Mouse (Mus musculus): ENCODE measurements around the gene Gm49403.
"Not testable (repeated sequence)": the region's sequence is repeated elsewhere in the genome, so short reads cannot be mapped to it uniquely, and the experiment has no call there.

Gene Gm49403

DNA sequence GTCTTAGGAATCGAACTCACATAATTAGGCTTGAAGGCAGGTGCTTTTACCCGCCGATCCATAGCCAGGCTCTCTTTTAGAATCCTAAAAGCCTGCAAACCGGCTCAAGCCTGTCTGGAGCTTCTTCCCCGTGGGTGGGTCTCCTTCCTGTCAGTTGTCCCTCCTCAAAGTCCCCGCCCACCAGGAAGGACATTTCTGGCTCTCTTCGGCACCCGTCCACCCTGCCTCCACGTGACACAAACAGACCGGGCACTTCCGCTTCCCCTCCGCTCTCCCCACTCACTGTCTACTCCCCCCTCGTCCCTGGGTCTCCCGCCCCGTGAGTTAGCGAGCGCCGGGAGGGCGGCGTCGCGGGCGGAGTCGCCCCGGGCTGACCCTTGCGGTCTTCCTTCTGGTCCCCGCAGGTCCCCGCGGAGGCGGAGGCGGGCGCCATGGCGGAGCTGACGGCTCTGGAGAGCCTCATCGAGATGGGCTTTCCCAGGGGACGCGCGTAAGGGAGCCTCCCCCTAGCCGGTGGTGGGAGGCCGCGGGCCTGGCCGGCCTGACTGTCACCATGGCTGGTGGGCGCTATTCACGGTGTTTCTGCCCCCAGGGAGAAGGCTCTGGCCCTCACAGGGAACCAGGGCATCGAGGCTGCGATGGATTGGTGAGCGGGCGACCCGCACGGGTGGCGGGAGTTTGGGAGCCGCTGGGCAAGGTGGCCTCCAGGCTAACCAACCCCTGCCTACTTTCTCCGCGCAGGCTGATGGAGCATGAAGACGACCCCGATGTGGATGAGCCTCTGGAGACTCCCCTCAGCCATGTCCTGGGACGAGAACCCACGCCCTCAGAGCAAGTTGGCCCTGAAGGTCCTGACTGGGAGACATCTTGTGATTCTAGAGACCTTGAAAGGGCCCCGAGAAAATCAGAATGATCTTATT lies 12.2 kb upstream of the Gm49403 start, which contains the start of gene Ubxn1:
Gene Ubxn1 (plus strand): TSS at position 230 of the 920 bp plus-strand sequence.
- DNase-seq (ENCODE audit: low read depth): peak; percentile 93

DNA sequence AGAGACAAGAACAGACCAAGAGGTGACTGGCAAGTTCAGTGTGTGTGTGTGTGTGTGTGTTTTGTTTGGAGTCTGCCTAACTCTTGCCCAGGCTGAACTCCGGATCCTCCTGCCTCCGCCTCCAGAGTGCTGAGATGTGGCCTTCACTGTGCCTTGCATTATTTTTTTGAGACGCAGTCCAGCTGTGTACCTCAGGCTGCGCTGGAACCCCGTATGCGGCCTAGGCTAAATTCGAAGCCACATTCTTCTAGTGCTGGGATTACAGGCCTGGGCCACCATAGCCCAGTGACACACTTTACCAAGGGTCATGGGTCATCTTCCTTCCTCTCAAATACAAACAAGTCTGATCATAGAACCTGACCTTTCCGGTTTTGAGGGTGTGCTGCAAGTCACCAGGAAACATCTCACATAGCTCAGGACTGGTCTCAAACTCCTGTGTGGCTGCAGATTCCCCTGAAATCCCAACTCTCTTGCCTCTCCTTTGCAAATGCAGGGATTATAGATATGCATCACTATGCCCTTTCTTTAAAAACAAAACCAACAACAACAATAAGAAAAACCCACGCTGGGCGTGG lies 11.4 kb upstream of the Gm49403 start:
- no peak for DNase-seq (ENCODE audit: low read depth)

DNA sequence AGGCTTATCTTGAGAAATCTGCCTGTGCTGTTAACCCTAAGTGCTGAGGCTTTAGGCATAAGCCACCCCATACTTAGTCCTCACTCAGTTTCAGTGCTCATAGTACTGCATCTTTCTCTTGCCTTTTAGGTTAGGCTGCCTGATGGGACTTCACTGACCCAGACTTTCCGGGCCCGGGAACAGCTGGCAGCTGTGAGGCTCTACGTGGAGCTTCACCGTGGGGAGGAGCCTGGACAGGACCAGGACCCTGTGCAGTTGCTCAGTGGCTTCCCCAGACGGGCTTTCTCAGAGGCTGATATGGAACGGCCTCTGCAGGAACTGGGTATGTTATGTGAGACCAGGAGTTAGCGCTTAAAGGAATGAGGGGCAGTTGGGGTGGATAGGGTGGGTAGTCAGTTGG lies 8.7 kb upstream of the Gm49403 start:
- no peak for DNase-seq (ENCODE audit: low read depth)

DNA sequence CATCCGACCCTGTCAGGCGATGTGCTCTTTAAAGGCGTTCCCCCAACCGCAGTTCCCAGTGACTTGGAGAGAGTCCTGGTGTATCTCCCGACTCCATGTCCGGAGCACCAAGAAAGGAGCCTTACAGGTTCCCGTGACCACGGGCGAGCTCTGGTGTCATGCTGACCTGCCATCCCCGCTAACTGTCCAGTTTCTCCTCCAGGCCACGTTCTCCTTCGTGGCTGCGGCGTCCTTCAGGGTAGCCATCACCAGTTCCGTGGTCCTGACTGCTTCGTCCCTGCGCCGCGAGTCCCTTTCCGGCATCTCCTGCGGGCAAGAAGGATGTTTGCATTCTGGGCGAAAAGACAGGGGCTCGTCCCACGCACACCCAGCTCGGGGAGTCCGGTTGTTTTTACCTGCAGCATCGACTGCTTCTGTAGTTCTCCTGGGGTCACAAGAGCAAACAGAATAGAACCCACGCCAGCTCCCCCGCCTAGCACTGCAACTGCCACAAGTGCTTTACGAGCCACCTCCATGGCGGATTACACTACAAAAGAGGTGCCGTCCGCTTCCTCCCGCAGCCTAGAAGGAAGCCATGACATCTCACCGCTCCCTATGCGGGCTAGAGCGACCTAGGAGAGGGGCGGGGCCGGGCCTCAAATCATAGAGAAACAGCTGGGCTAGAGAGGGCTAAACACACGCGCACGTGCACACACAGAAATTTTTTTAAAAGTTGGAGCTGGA lies 3.3 kb upstream of the Gm49403 start, which contains the start of gene Uqcc3:
Gene Uqcc3 (minus strand): TSS at position 613 of the 723 bp plus-strand sequence.
- DNase-seq (ENCODE audit: low read depth): peak; percentile 91

DNA sequence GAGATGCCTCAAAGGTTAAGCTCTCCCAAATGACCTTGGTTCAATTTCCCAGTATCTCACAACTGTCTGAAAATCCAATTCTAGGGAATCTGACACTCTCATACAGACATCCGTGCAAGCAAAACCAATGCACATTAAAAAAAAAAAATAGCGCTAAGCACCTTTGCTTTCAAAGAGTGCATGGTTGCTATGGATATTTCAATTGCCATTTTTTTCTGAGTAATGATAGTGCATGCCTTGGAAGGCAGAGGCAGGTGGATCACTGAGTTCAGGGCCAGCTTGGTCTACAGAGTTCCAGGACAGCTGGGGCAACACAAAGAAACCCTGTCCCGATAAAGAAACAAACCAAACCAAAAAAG lies 2.7 kb upstream of the Gm49403 start:
- DNase-seq (ENCODE audit: low read depth): no peak

DNA sequence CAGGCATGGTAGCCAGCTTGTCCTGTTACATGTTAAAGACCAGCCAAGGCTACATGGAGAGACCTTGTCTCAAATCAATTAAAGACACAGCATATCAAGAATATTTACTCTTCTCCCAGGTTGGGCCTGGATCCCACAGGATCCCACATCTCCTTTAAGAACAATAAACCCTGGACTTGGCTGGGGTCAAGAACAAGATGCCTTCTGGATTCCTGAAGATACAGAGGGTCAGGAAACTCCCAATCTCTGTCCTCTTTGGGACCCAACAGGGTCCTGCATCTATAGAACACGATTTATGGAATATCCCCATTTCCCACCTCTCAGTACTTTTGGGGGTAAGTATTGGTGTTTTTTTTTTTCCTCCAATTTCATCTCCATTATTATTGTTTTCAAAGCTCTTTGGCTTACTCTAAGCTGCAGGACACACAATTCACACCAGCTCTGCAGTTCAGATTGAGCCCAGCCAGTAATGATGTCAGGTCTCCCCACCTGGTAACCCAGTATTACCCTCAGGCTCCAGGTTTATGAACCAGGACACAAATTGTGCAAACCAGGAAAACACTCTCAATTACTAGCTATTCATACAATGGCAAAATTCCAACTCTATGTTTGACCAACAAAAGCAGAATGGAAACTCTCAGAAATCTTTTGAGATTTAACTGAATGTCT lies 3.3 kb downstream of the Gm49403 start:
- no peak for DNase-seq (ENCODE audit: low read depth)

DNA sequence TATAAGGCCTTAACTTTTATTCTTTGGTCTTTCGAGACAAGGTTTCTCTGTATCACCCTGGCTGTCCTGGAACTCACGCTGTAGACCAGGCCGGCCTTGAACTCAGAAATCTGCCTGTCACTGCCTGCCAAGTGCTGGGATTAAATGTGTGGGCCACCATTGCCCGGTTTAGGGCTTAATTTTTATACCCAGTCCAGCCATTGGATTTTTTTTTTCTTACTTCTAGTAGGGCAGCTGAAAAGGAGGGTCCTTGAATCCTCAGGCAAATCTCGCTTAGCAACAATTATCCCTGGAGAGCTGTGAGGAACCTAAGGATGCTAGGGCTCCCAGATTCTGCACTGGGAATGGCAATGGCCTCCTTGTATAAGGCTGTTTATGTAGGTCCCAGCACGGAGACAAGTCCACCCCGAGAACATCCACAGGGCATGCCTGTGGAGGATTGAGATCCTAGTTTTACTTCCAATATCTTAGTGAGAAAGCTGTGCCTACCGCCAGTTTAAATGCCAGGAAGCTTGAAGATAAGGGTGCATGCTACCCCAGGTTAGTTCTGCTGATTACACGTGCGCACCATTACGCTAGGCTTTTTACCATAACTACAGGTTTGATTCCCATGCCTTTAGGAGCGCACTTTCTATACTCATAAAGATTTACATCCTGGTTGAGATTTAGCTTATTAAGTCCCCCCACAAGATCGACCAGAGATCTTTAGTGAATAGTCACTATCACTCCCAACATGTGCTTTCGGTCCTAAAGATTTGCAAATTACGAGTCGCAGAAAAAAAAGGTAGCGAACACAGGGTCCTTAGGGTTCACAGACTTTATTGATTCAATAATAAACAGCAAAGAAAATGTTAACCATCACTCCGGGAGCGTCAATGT lies 4.1 kb downstream of the Gm49403 start:
- no peak for DNase-seq (ENCODE audit: low read depth)

DNA sequence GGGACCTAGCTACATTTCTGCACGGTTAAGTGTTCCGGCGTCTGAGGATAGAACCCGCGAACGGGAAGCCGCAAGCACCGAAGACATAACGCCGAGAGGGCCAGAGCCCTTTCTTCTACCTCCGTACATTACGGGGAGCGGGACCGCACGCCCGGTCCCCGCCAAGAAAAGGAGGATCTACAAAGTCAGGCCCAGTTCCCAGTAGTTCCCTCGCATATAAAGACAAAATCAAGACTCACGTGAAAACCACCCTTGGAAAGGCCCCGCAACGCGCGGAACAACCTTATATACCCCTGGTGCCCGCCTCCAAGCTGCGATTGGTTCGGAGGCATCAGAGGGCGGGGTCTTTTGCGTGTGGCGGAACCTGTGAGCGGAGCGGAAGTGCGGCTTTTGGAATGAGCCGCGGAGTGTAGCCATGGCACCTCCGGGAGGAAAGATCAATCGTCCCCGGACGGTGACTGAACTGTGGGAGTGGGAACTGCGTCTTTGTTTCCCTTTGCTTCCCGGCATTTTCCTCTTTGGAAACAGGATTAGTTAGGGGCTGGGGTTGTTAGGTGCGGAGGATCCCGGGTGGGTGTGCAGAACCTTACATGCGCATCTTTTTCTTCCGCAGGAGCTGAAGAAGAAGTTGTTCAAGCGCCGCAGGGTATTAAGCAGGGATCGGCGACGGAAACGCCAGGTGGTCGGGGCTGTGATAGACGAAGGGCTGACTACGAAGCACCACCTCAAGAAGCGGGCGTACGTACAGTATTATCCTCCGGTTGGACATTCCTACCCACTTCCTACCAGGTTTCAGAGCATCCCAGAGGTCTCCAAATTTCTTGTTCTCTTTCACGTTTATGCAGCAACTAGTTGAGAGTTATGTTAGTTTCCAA lies 5.0 kb downstream of the Gm49403 start, which contains the start of the genes 1810009A15Rik and Gm49416:
Gene 1810009A15Rik (plus strand): TSS at position 343 of the 875 bp plus-strand sequence.
Gene Gm49416 (plus strand): TSS at position 416 of the 875 bp plus-strand sequence.
- peak; percentile 97 for DNase-seq (ENCODE audit: low read depth)

DNA sequence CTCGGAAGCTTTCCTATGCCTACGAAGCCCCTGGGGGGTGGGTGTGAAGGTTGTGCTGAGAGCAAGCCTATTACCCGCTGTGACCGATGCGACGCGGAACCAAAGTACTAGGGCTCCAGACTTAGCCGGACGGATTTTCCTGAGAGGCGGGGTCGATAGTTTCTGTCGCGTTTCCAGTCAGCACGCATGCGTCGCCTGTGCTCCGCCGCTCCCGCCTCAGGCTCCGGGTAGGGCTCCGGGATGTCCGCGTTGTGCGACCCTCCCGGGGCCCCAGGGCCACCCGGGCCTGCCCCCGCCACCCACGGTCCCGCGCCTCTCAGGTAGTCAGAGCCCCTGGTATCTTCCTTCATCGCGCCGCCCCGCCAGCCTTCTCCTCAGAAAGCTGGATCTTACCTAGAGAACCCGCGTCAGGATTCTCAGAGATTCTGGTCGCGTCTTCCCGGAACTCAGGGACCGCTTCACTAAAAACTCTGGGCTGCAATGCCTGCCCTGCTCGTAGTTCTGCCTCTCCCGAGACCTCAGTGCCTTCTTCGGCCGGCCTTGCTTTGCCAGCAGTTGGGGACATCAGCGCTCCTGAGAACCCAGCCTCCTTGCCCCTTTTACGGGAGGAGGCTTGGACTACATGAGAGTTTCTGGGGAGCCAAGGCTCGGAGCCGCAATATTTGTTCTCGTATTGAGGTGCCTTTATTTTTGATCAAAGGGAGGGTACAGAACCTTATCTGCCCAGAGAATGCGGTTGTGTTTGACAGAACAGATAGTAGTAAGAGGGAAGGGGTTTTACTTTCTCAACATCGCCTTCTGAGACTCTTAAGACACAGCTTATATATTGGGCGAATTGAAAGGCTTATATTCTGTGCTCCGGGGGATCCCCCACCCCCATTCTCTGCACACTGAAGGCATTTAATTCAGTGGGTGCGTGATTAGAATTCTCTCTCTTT lies 9.4 kb downstream of the Gm49403 start, which contains the start of gene Ints5:
Gene Ints5 (plus strand): TSS at position 177 of the 938 bp plus-strand sequence.
- peak; percentile 91 for DNase-seq (ENCODE audit: low read depth)

DNA sequence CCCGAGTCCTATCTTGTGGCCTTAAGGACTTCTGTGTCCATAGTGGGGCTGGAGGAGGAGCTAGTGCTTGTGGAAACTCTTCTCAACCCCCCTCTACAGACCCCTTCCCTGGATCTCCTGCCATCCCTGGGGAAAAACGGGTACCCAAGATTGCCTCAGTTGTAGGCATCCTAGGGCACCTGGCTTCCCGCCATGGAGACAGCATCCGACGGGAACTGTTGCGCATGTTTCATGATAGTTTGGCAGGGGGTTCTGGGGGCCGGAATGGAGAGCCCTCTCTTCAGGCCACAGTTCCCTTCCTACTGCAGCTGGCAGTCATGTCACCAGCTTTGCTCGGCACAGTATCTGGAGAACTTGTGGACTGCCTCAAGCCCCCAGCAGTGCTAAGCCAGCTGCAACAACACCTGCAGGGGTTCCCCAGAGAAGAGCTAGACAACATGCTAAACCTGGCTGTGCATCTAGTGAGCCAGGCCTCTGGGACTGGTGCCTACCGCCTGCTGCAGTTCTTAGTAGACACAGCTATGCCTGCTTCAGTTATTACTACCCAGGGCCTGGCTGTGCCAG lies 11.7 kb downstream of the Gm49403 start:
- DNase-seq (ENCODE audit: low read depth): no peak

DNA sequence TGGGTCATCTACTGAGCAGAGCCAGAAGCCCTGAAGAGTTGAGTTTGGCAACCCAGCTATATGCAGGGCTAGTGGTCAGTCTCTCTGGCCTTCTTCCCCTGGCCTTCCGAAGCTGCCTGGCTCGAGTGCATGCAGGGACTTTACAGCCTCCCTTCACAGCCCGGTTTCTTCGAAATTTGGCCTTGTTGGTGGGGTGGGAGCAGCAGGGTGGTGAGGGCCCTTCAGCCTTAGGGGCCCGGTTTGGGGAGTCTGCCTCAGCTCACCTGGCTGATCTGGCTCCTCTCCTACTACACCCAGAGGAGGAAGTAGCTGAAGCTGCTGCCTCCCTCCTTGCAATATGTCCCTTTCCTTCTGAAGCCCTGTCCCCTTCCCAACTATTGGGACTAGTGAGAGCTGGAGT lies 12.5 kb downstream of the Gm49403 start:
- not testable (repeated sequence) for DNase-seq (ENCODE audit: low read depth)

DNA sequence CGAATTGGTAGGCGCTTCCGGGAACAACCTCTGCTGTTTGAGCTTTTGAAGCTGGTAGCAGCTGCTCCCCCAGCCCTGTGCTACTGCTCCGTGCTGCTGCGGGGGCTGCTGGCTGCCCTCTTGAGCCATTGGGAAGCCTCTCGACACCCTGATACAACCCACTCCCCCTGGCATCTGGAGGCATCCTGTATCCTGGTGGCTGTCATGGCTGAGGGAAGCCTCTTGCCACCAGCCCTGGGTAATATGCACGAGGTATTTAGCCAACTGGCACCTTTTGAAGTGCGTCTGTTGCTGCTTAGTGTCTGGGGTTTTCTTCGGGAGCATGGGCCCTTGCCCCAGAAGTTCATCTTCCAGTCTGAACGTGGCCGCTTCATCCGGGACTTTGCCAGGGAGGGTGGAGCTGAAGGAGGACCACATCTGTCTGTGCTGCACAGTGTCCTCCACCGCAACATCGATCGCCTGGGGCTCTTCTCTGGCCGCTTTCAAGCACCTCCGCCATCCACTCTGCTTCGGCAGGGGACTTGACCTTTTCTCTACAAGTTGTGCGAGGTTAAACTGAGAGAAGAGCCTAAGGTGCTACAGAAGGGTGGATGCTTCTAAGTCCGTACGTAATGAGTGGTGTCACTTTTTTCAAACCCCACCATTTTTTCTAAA lies 13.6 kb downstream of the Gm49403 start:
- peak; percentile 12 for DNase-seq (ENCODE audit: low read depth)

DNA sequence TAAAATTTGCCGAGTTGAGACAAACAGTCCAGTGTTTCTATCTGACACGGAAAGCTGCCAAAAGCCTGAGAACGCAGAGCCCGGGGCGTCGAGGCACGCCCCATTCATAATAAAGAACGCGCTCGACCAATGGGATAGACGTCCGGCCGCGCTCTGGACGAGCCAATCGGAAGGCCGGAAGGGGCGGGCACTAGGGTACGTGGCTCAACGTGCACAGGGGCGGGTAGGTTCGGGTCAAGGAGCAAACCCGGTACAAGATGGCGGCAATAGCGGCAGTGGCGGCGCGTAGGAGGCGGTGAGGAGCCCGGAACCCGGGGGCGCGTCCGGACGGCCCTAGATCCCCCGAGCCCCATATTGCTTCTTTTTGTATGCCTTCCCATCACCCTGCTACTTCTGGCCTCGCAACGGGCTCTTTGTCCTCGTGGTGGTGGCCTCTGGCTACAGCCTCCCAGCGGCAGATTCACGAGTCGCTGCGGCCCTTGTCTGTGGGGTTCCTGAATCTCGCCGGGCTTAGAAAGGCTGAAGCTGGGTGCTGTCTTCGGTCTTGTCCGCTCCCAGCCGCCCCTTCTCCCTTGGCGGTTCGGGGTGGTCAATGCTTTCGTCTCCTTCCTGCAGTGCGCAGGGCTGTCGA lies 14.2 kb downstream of the Gm49403 start, which contains the start of gene Ganab:
Gene Ganab (plus strand): TSS at position 207 of the 631 bp plus-strand sequence.
- peak; percentile 96 for DNase-seq (ENCODE audit: low read depth)

DNA sequence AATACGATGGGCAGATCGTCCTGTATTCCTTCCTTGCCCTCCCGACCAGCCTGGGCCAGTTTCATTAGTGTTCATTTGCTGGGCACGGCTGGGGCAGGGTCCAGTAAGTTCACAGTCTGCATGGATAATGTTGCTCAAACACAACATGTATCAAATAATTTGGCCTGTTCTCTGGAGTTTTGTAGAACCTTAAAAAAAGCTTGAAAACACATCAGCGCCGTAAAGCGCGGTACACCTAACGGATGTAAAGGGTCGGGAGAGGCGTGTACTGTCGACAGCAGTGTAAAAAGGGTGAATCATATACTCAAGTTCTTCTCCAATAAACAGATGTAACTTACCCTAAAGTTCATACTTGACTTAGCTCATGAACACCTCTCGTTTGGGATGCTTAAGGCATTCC lies 14.8 kb downstream of the Gm49403 start:
- DNase-seq (ENCODE audit: low read depth): peak; percentile 52

DNA sequence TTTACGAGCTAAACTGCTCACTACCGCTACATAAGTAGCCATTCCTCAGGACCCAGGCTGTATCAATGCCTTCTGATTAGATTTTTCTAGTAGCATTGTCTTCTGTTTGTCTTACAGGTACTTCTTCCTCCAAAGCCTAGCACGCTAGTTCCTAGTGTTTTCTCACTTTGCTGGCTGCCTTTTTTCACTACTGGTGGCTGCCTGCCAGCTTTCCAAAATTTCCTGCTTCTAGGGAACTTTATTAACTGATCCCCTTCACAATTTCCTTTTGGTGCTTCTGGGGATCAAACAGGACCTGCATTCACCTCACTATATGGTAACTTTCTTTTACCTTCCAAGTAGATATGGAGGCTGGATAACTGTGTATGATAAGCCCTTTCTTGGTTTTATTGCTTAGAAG lies 15.3 kb downstream of the Gm49403 start:
- DNase-seq (ENCODE audit: low read depth): no peak

DNA sequence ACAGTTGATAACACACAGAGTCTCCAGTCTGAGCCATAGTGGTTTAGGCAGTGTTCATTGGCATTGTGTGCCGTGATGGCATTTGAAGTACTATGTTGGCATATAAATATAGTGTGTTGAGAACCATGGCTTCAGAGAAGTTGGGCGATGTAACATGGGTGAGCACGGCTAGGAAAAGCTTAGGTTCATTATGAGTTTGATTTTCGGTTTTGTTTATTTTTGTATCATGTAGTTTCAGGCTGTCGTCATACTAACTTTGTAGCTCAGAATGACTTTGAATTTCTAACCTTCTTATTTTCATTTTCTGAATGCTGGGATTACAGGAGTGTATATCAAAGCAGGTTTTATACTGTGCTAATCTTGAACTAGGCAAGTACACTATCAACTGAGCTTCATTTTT lies 19.7 kb downstream of the Gm49403 start:
- DNase-seq (ENCODE audit: low read depth): no peak

DNA sequence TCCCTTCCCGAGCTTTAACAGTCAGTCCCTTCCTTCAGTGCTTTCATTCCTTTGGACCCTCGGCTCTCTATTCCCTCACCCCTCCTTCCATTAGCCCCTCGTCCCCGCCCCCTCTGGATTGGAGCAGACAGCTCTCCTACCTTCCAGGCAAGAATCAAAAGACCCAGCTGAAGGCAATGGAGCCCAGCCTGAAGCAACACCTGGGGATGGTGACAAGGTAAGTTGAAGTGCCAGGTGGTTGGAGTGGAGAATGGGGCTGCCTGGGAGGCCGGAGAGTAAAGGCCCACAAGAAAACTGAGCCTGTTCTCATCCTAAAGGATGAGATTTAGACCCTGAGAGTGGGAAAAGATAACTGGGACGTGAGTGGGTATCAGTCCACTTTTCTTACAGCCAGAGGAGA lies 24.8 kb downstream of the Gm49403 start:
- DNase-seq (ENCODE audit: low read depth): no peak

Measured in naive thymus-derived CD4-positive, alpha-beta T cell, adult 2 months (primary cell).